Mouse (Mus musculus): ENCODE measurements around the gene Gdpd5. TPM values are rescaled to one million over a fixed set of nuclear protein-coding genes. Genes with fewer than 3 reads are reported as not detected.

Gene Gdpd5
- 18.6 and 19.1 TPM in 2 replicates for polyA plus RNA-seq (2014; fragmentation: Nextera tagmentation; extraction: Ambion mirVana)

DNA sequence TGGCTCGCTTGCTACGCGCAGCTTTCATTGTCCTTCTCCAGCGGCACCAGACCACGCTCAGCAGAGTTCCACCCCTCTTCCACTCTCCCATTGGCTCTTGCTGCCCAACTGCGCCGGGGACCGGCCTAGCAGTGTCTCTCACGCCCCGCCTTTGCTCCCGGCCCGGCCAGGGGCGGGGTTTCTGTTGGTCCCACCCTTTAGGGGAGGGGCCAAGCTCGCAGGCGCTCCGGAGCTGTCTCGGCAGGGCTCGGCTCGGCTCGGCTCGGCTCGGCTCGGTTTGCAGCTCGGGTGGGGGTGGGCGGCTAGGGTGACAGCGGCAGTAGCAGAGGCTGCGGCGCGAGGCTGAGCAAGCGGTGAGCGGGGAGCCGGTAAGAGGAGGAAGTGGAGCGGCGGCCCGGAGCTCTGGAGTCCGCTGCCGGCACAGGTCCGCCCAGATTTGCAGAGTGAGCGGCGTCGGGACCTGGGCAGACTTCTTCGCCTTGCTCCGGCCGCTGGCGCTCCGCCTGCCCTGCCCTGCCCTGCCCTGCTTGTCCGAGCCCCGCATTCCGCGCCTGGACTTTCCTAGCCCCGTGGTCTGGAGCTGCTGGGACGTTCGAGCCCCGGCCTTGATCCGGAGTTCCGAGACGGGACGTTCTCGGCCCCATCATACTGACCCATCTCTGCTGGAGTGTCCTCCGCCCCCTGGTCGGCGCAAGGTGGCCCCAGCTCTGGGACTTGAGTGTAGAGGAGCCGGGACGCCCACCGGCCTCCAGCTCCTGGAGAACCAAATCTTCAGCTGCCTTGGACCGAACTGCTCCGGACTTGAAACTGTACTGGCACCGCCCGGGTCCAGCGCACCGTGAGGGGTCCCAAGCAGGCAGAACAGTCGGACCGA, at the start of gene Gdpd5:
Gene Gdpd5 (plus strand): TSS at position 201 of the 874 bp plus-strand sequence.
- WGBS = under 1% methylated on average over 73 of the region's 73 CpGs
- Histone ChIP-seq H3K4me2 (ENCODE audit: low read depth, low read length, severe bottlenecking) (peak within 1 kb of the TSS; percentile 97), H3K4me3 (ENCODE audit: low read depth, low read length) (peak within 1 kb of the TSS; percentile 47), H3K4me1 (replicated peaks; ENCODE audit: control insufficient read depth, insufficient read depth, low read length) (peaks cover 13% of the 10 kb centered on the region), H3K9ac (ENCODE audit: low read length) (peak within 1 kb of the TSS; percentile 90), H3K27ac (ENCODE audit: low read depth, low read length) (peak within 1 kb of the TSS; percentile 94), H3K27me3 (ENCODE audit: control insufficient read depth, insufficient read depth, low read length) (no peaks in the 10 kb centered on the region), H3K9me3 (ENCODE audit: control insufficient read depth, low read length) (no peaks in the 10 kb centered on the region), H3K36me3 (ENCODE audit: control insufficient read depth, insufficient read depth, low read length) (no peaks in the 10 kb centered on the region)
- peak; percentile 98 for ATAC-seq (replicated peaks; ENCODE audit: low FRiP score)
- DNase-seq (ENCODE audit: low spot score) = peak; percentile 100

DNA sequence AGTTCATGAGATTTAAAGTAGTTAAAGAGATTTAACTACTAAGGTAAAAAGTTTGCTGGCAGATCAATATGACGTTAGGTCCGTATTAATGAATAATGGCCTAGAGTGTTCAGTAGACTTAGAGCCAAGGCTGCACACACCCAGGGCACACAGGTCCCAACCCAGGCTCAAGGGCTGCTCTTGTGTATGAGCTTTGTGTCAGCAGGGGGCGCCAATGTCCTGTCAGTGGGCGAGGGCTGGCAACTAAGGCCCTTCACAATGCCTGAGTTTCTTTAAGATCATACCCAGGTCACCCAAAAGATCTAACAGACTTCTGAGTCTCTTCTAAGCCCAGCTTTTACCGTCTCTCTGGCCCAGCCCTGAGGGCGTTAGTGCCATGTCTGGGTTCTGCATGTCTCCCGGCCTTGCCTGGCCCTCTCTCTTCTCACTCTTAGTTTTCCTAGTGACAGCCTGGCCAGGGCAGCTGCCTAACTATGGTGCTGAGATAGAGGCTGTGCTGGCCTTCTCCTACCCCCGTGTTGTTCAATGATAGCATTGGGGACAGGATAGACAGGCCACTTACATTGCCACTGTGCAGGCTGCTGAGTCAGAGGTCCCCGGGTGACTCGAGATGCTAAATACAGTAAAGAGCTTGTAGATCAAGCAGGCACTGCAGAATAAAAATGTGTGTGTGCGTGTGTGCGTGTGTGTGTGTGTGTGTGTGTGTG, 48.3 kb upstream of the Gdpd5 start:
- Histone ChIP-seq H3K27me3 (ENCODE audit: control insufficient read depth, insufficient read depth, low read length) (no peaks in the 10 kb centered on the region), H3K27ac (ENCODE audit: low read depth, low read length) (no peak overlapping the region), H3K9ac (ENCODE audit: low read length) (no peak overlapping the region), H3K4me1 (replicated peaks; ENCODE audit: control insufficient read depth, insufficient read depth, low read length) (peaks cover 7% of the 10 kb centered on the region; the same call in 1 of the 2 replicates), H3K4me3 (ENCODE audit: low read depth, low read length) (no peak overlapping the region), H3K36me3 (ENCODE audit: control insufficient read depth, insufficient read depth, low read length) (peaks cover 4% of the 10 kb centered on the region; the same call in 1 of the 2 replicates), H3K9me3 (ENCODE audit: control insufficient read depth, low read length) (no peaks in the 10 kb centered on the region), H3K4me2 (ENCODE audit: low read depth, low read length, severe bottlenecking) (no peak overlapping the region)
- 49% methylated on average over 12 of the region's 12 CpGs for WGBS
- DNase-seq (ENCODE audit: low spot score) (peak; percentile 93), ATAC-seq (replicated peaks; ENCODE audit: low FRiP score) (peak; percentile 86)

DNA sequence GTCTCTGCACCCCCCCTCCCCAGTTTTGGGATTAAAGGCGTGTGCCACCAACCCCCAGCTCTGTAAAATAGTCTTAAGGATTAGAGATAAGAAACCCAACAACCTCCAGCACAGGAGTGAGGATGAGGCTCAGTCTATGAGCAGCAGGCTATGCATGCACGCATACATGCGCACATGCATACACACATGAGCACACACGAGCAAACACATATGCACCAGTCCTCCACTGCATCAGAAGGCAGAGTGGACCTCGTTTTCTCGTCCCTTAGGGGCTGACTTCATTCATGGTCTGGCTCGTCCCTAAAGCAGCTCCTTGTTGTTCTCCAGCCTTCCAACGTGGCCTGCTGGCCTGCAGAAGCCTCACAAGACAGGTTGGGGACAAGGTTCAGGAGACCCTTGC, 40.5 kb upstream of the Gdpd5 start:
- Histone ChIP-seq H3K9ac (ENCODE audit: low read length) (no peak overlapping the region), H3K27ac (ENCODE audit: low read depth, low read length) (no peak overlapping the region), H3K4me3 (ENCODE audit: low read depth, low read length) (no peak overlapping the region), H3K9me3 (ENCODE audit: control insufficient read depth, low read length) (no peaks in the 10 kb centered on the region), H3K4me1 (replicated peaks; ENCODE audit: control insufficient read depth, insufficient read depth, low read length) (no peaks in the 10 kb centered on the region), H3K27me3 (ENCODE audit: control insufficient read depth, insufficient read depth, low read length) (no peaks in the 10 kb centered on the region), H3K36me3 (ENCODE audit: control insufficient read depth, insufficient read depth, low read length) (peaks cover 14% of the 10 kb centered on the region; the same call in 1 of the 2 replicates), H3K4me2 (ENCODE audit: low read depth, low read length, severe bottlenecking) (no peak overlapping the region)
- DNase-seq (ENCODE audit: low spot score) (no peak), ATAC-seq (replicated peaks; ENCODE audit: low FRiP score) (no peak)
- 79% methylated on average over 8 of the region's 8 CpGs for WGBS

DNA sequence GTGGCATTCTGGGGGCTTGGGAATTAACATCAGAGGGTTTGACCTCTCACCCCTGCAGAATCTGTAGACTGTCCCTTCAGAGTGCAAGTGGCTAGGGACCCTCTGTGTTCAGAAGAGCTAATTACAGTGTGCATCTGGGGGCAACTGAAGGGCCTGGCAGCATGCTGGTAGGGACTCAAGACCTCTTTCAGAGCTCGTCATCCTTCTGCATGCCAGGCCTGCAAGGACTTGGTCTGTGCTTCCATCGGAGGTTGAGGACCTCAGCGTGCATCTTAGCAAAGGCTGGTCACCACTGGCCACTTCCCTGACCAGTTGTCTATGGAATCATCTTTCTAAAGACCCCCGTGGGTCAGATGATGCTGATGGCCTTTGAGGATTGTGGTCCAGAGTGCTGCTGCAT, 37.6 kb upstream of the Gdpd5 start:
- no peak for DNase-seq (ENCODE audit: low spot score)
- no peak overlapping the region for H3K9ac ChIP-seq (ENCODE audit: low read length)
- H3K9me3 ChIP-seq (ENCODE audit: control insufficient read depth, low read length) = no peaks in the 10 kb centered on the region
- H3K4me3 ChIP-seq (ENCODE audit: low read depth, low read length) = no peak overlapping the region
- peaks cover 33% of the 10 kb centered on the region for H3K36me3 ChIP-seq (ENCODE audit: control insufficient read depth, insufficient read depth, low read length)
- H3K27me3 ChIP-seq (ENCODE audit: control insufficient read depth, insufficient read depth, low read length) = no peaks in the 10 kb centered on the region
- no peak overlapping the region for H3K4me2 ChIP-seq (ENCODE audit: low read depth, low read length, severe bottlenecking)
- no peak for ATAC-seq (replicated peaks; ENCODE audit: low FRiP score)
- WGBS = 81% methylated on average over 4 of the region's 4 CpGs
- H3K27ac ChIP-seq (ENCODE audit: low read depth, low read length) = no peak overlapping the region
- H3K4me1 ChIP-seq (replicated peaks; ENCODE audit: control insufficient read depth, insufficient read depth, low read length) = no peaks in the 10 kb centered on the region

DNA sequence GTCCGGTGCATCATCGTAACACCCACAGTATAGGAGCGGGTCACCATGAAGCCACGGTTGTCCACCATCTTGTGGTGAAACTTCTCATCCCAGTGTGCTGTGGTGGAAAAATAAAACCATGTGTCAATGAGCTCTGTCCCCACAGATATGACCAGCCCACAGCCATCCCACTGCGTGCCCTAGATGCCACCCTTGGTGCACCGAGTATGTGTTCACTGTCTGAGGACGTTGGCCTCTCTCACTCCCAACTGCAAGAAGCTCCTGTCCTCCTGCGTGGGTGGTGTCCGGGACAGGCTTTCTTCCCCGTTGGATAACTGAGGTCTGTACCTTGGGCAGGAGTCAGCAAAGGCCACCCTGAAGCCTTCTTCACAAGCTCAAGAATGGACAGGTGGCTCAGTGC, 33.9 kb upstream of the Gdpd5 start:
- H3K9ac ChIP-seq (ENCODE audit: low read length) = no peak overlapping the region
- H3K4me2 ChIP-seq (ENCODE audit: low read depth, low read length, severe bottlenecking) = no peak overlapping the region
- H3K27ac ChIP-seq (ENCODE audit: low read depth, low read length) = no peak overlapping the region
- 97% methylated on average over 10 of the region's 10 CpGs for WGBS
- H3K9me3 ChIP-seq (ENCODE audit: control insufficient read depth, low read length) = no peaks in the 10 kb centered on the region
- H3K27me3 ChIP-seq (ENCODE audit: control insufficient read depth, insufficient read depth, low read length) = no peaks in the 10 kb centered on the region
- H3K36me3 ChIP-seq (ENCODE audit: control insufficient read depth, insufficient read depth, low read length) = peaks cover 38% of the 10 kb centered on the region
- no peak for ATAC-seq (replicated peaks; ENCODE audit: low FRiP score)
- H3K4me3 ChIP-seq (ENCODE audit: low read depth, low read length) = no peak overlapping the region
- DNase-seq (ENCODE audit: low spot score) = no peak
- peaks cover 23% of the 10 kb centered on the region; the same call in 1 of the 2 replicates for H3K4me1 ChIP-seq (replicated peaks; ENCODE audit: control insufficient read depth, insufficient read depth, low read length)

DNA sequence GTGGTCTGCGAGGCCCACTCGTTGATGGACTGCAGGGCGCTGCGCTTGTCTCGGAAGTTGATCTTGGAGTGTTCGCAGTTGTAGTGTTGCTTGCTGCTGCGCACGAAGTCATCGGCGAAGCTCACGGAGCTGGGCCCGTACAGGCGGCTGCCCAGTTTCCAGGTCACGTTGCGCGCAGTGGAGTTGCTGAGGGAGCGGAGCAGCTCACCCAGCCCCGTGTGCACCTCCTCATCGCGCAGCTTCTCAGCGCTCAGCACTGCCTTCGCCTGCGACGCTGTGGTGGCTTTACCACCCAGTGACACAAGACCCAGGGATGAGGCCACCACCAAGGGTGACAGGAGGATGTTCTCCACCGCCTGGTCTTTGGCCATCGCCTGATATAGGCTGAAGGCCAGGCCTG, 32.3 kb upstream of the Gdpd5 start:
- H3K4me2 ChIP-seq (ENCODE audit: low read depth, low read length, severe bottlenecking) = no peak overlapping the region
- 92% methylated on average over 26 of the region's 26 CpGs for WGBS
- ATAC-seq (replicated peaks; ENCODE audit: low FRiP score) (no peak), DNase-seq (ENCODE audit: low spot score) (no peak)
- H3K4me1 ChIP-seq (replicated peaks; ENCODE audit: control insufficient read depth, insufficient read depth, low read length) = peaks cover 28% of the 10 kb centered on the region; the same call in 1 of the 2 replicates
- H3K27me3 ChIP-seq (ENCODE audit: control insufficient read depth, insufficient read depth, low read length) = no peaks in the 10 kb centered on the region
- H3K36me3 ChIP-seq (ENCODE audit: control insufficient read depth, insufficient read depth, low read length) = peaks cover 38% of the 10 kb centered on the region
- H3K27ac ChIP-seq (ENCODE audit: low read depth, low read length) = no peak overlapping the region
- no peak overlapping the region for H3K9ac ChIP-seq (ENCODE audit: low read length)
- no peak overlapping the region for H3K4me3 ChIP-seq (ENCODE audit: low read depth, low read length)
- H3K9me3 ChIP-seq (ENCODE audit: control insufficient read depth, low read length) = no peaks in the 10 kb centered on the region

DNA sequence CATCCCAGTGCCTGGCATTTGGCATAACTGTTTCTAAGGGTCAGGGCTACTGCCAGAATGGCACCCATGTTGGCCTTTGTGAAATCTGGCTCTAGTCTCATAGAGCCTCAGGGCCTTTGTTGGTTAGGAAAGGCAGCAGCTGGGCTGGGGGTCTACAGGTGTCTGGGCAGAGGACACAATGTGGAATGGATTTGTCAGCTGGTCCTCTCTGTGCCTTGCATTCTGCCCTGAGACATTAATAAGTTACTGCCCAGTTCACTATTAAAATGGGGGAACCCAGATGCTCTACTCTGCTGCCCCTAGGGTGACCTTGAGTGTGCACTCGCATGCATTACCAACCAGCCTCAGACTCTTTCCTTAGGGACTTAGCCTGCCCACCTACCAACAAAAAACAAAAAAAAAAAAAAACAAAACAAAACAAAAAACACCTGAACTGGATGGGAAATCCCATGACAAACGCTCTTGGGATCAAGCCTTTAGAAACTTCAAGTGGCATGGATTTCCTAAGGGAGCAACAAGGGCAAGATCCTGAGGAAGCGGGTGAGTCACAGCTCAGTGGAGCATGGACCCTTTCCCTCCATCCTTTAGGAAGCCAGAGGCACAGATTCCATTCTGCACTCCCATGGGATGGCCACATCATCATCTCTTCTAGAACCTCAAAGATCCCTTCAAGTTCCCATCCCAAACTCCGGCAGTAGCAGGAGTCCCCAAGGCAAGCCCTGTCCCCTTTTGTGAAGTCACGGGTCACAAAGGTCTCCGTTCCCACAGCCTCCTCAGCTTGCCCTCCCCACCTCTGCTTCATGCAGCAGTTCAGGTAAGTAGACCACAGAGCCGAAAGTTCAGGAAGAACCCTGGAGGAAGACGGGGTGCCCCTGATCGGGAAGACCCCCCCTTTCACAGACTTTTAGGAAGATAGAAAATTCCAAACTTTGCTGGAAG, 31.2 kb upstream of the Gdpd5 start:
- H3K9me3 ChIP-seq (ENCODE audit: control insufficient read depth, low read length) = no peaks in the 10 kb centered on the region
- no peaks in the 10 kb centered on the region for H3K27me3 ChIP-seq (ENCODE audit: control insufficient read depth, insufficient read depth, low read length)
- peak overlapping the region; percentile 54 for H3K4me3 ChIP-seq (ENCODE audit: low read depth, low read length)
- 0 out of 2 replicates have a peak overlapping the region, but pooled peaks have one; percentile 92 for H3K27ac ChIP-seq (ENCODE audit: low read depth, low read length)
- DNase-seq (ENCODE audit: low spot score) (no peak), ATAC-seq (replicated peaks; ENCODE audit: low FRiP score) (no peak)
- peaks cover 32% of the 10 kb centered on the region for H3K4me1 ChIP-seq (replicated peaks; ENCODE audit: control insufficient read depth, insufficient read depth, low read length)
- peak overlapping the region; percentile 84 for H3K4me2 ChIP-seq (ENCODE audit: low read depth, low read length, severe bottlenecking)
- peaks cover 33% of the 10 kb centered on the region for H3K36me3 ChIP-seq (ENCODE audit: control insufficient read depth, insufficient read depth, low read length)
- peak overlapping the region; percentile 88 for H3K9ac ChIP-seq (ENCODE audit: low read length)
- WGBS = 81% methylated on average over 9 of the region's 9 CpGs

All from forebrain, embryonic 11.5 days (tissue).